Mouse (Mus musculus) E14TG2a.4 (cell line): Measurements from ENCODE around the gene Artn.

Experiments
- H3K27me3 ChIP-seq: 2 replicates; pipeline ENCODE4 v1.6.1; 2014; ENCODE audit warnings: low read length, control low read depth; ENCODE audit not compliant: insufficient read depth
- H3K36me3 ChIP-seq: 2 replicates; pipeline ENCODE4 v1.6.1; 2014; ENCODE audit warnings: low read length, control low read depth; ENCODE audit not compliant: insufficient read depth
- H3K4me1 ChIP-seq: replicated peaks from 2 replicates; pipeline ENCODE4 v1.6.1; 2014; ENCODE audit warnings: low read depth, low read length, control low read depth
- H3K4me3 ChIP-seq: replicated peaks from 2 replicates; pipeline ENCODE4 v1.5.1; 2014; ENCODE audit warnings: mild to moderate bottlenecking, low read length
- H3K9me3 ChIP-seq: 2 replicates; pipeline ENCODE4 v1.6.1; 2014; ENCODE audit warnings: low read length, control low read depth
- CTCF ChIP-seq: conservative IDR thresholded peaks from 2 replicates; pipeline ENCODE4 v1.5.1; 2014; ENCODE audit warnings: low read length
- NANOG ChIP-seq: IDR thresholded peaks from 2 replicates; pipeline ENCODE4 v1.6.1; 2014; ENCODE audit warnings: borderline replicate concordance, low read length, mixed read lengths
- POU5F1 ChIP-seq: IDR thresholded peaks from 2 replicates; pipeline ENCODE4 v1.6.1; 2014; ENCODE audit warnings: low read length, borderline replicate concordance

Gene Artn

DNA sequence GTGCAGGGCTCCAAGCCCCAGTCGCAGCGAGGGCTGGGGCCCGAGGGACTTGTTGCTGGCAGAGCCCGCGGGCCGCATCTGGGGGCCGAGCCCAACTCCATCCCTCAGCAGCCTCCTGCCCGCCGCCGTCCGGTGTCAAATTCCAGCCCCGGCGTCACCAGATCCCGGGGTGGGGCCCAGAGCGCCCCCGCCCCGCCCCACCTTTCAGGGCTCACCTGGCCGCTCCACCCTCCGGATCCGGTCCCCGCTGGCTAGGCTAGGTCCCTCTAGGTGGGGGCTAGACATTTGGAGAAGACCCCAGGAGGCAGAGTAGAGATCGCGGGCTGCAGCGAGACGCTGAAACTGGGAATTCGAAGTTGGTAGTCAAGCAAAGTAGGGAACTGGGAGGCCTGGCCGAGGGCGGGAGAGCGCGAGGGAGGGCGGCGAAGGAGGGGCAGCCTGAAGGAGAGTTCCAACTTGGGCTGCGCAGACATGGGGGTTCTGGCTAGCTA lies at the start of gene Artn:
Gene Artn, minus strand, starts transcription at position 373 of the 491 bp plus-strand sequence.
- no peak for TF ChIP-seq CTCF
- TF ChIP-seq POU5F1: no peak
- TF ChIP-seq NANOG: no peak
- H3K27me3 ChIP-seq: peaks cover 57% of the 10 kb centered on the region
- peaks cover 26% of the 10 kb centered on the region for H3K36me3 ChIP-seq
- peak within 1 kb of the TSS; percentile 77 for H3K4me3 ChIP-seq
- H3K9me3 ChIP-seq: peaks cover 14% of the 10 kb centered on the region
- peaks cover 34% of the 10 kb centered on the region for H3K4me1 ChIP-seq

DNA sequence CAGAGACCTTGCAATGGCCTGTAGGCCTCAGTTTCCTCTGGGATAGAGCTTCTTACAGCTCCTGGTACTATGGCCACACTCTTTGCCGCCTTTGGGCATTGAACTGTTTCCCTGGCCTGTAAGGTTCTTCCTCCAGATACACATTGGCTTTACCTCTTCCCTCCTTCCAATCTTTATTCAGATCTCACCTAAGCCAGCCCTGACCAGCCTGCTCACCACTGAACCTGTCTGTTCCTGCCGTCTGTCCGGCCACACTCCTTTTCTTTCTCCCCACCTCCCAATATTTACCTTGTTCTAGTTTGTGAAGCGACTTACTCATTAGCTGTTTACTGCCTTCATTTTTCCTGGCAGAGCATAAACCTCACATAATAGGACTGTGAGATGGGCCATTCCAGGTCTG lies 49.6 kb upstream of the Artn start:
- Histone ChIP-seq H3K4me1 (peaks cover 35% of the 10 kb centered on the region), H3K27me3 (no peaks in the 10 kb centered on the region), H3K9me3 (no peaks in the 10 kb centered on the region), H3K36me3 (no peaks in the 10 kb centered on the region), H3K4me3 (no peak overlapping the region)
- TF ChIP-seq CTCF (no peak), NANOG (no peak), POU5F1 (no peak)

DNA sequence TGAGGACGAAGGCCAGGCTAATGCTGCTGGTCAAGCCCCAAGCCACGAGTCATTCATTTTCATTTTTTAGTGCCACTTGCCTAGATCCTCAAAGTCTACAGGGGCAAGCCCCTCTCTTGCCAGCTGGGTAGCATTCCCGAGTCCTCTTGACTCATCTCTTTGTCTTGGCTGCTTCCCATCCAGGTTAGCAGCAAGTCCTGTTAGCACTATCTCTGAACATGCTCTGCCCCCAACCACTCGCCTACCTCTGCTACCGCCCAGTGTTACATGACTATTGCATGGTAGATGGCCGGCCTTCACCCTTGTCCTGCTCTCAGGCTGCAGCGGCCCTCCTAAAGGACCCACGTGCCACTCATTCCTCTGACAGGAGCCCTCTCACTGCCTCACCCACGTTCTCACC lies 48.7 kb upstream of the Artn start:
- Histone ChIP-seq H3K9me3 (no peaks in the 10 kb centered on the region), H3K27me3 (no peaks in the 10 kb centered on the region), H3K4me1 (peaks cover 43% of the 10 kb centered on the region), H3K36me3 (no peaks in the 10 kb centered on the region), H3K4me3 (no peak overlapping the region)
- TF ChIP-seq CTCF (no peak), NANOG (no peak), POU5F1 (no peak)

DNA sequence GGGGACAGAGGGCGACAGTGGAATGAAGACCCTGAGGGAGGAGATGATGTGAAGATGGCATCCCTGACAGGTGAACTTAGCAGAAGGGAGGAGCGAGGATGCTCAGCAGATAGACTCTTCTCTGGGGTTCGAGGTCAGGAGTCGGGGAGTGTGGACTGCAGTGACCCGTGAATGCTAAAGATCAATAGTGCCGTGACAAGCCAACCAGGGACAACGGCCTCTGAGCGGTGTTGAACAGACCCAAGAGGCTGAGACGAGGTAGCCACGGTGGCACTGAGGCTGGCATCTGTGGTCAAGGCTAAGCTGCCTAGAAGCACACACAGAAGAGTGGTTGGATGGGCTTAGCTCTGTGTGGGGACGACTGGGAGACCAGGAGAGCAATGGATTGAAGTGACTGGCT lies 48.3 kb upstream of the Artn start:
- H3K27me3 ChIP-seq: no peaks in the 10 kb centered on the region
- TF ChIP-seq POU5F1 (no peak), CTCF (no peak), NANOG (no peak)
- H3K4me3 ChIP-seq: no peak overlapping the region
- H3K9me3 ChIP-seq: no peaks in the 10 kb centered on the region
- peaks cover 43% of the 10 kb centered on the region for H3K4me1 ChIP-seq
- no peaks in the 10 kb centered on the region for H3K36me3 ChIP-seq

DNA sequence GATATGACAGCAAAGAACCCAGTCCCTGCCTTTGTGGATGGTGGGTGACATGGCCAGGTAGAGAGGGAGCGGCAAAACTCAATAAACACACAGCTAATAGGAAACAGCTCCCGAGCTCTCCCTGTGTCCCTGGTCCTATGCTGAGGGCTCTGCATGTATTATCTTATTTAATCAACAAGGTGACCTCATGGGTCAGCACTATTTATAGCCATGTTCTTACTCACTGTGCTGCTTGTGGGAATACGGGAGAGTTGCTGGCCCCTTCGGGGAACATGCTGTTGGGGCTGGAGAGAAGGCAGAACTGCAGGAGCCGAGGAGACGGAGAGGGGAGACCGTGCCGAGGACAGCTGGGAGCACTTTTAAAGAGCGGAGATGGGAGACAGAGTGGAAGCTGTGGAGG lies 47.8 kb upstream of the Artn start:
- Histone ChIP-seq H3K27me3 (no peaks in the 10 kb centered on the region), H3K4me3 (no peak overlapping the region), H3K4me1 (peaks cover 43% of the 10 kb centered on the region), H3K36me3 (no peaks in the 10 kb centered on the region), H3K9me3 (no peaks in the 10 kb centered on the region)
- no peak for TF ChIP-seq POU5F1
- TF ChIP-seq CTCF: no peak
- no peak for TF ChIP-seq NANOG

DNA sequence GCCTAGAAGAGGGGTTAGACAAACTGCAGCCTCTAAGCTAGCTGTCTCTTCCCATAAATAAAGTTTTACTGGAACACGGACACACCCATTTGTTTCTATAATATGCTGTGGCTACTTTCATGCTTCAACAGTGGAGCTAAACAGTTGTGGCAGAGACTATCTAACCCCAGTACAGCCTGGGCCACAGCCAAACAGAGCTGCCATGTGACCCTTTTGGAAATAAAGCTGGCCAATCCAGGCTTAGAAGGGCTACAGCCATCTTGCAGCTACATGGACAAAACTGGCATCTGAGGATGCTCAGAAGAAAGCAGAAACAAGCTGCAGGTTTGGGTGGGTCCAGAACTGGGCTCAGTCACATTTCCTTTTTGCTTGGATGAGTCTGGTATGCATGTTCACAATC lies 46.3 kb upstream of the Artn start:
- TF ChIP-seq CTCF: no peak
- TF ChIP-seq POU5F1: no peak
- no peak for TF ChIP-seq NANOG
- H3K4me3 ChIP-seq: no peak overlapping the region
- peaks cover 31% of the 10 kb centered on the region for H3K4me1 ChIP-seq
- no peaks in the 10 kb centered on the region for H3K36me3 ChIP-seq
- H3K9me3 ChIP-seq: no peaks in the 10 kb centered on the region
- H3K27me3 ChIP-seq: no peaks in the 10 kb centered on the region

DNA sequence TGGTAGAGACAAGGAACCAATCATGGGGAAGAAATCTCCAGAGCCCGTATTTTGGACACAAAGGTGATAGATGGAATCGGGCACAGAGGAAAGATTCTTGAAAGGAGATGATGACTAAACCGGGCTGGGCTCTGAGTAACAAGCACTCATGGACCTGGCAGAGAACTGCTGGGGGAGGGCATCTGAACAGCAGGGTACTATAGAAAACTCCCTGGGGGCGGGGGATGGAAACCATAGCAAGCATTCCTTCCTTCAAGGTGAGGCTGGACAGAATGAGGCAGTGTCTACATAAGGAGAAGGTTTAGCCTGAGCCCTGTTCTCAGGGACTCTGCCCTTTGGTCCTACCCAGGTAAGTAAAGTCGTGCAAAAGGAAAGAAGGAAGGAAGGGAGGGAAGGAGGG lies 45.2 kb upstream of the Artn start:
- TF ChIP-seq NANOG: no peak
- no peak for TF ChIP-seq POU5F1
- TF ChIP-seq CTCF: no peak

DNA sequence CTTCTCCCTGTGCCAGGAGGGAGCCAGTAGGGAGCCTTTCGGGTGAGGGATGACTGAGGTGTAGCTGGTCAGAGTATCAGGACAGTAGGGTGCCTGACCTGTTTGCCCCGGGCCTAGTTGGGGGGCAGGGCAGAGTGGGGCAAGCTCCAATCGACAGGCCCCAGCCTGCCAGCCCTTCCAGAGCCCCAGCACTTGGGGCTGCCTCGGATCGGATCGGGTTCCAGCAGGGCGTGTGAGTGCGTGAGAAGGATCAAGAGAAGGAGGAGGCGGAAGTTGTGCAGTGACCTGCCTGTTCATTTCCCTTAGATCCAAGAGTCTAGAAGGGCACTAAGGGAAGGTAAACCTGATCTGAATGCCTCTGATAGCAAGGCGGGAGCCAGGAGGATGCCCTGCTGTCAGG lies 43.4 kb upstream of the Artn start:
- H3K4me1 ChIP-seq: peaks cover 34% of the 10 kb centered on the region
- no peaks in the 10 kb centered on the region for H3K36me3 ChIP-seq

More for the DNA sequence above, 45.2 kb upstream of the Artn start:
- Histone ChIP-seq H3K4me1 (peaks cover 30% of the 10 kb centered on the region), H3K36me3 (no peaks in the 10 kb centered on the region), H3K9me3 (no peaks in the 10 kb centered on the region), H3K27me3 (no peaks in the 10 kb centered on the region), H3K4me3 (no peak overlapping the region)

More for the DNA sequence above, 43.4 kb upstream of the Artn start:
- H3K9me3 ChIP-seq: no peaks in the 10 kb centered on the region
- no peaks in the 10 kb centered on the region for H3K27me3 ChIP-seq
- peak overlapping the region; percentile 54 for H3K4me3 ChIP-seq
- no peak for TF ChIP-seq CTCF
- TF ChIP-seq NANOG: no peak
- no peak for TF ChIP-seq POU5F1
